Mouse (Mus musculus) left cerebral cortex, adult 18-20 months (tissue): ENCODE results near the gene Esp31. TPM values are rescaled to one million over a fixed set of nuclear protein-coding genes. Genes with fewer than 3 reads are reported as not detected.

Experiments used
- DNase-seq, 2 experiments: peaks; one replicate each; pipeline ENCODE4 v3.0.0; 2021 to 2022; ENCODE audit warnings: low spot score in 2 of 2, mixed read lengths in 1 of 2
- long read RNA-seq, 2 experiments: library from polyadenylated mRNA; stranded (forward); transcript quantifications; one replicate each; pipeline ENCODE4 v2.0.0; 2021
- total RNA-seq, 2 experiments: library from RNA; stranded (reverse); gene quantifications; 2 replicates each; pipeline ENCODE4 v1.2.3; 2021

Esp31 gene
- total RNA-seq: not detected
- long read RNA-seq, experiment 1: 0 reads
- long read RNA-seq, experiment 2: 0 reads

- no peak for DNase-seq
Measured at GRCm38 (mm10) chr17:38639147-38639546, at the start of gene Esp31. Gene Esp31, plus strand, starts transcription at chr17:38639447.

Other genes with a start within 250 kb of the Esp31 start
- not detected for gene Esp36, start 219.3 kb upstream of the Esp31 start, total RNA-seq
- gene Esp34, start 85.3 kb upstream of the Esp31 start, total RNA-seq: not detected